Mouse (Mus musculus) heart, embryonic 12.5 days (tissue): Measurements from ENCODE around the gene C2cd5. TPM values are rescaled to one million over a fixed set of nuclear protein-coding genes. Genes with fewer than 3 reads are reported as not detected.

ENCODE experiments used
- ATAC-seq: fragments of 200-750 bp; cut with Nextera tagmentation; 2 replicates; pipeline ENCODE4 v1.8.0; 2017; ENCODE audit warnings: moderate TSS enrichment, moderate library complexity; ENCODE audit not compliant: insufficient number of reproducible peaks, low FRiP score
- H3K27ac ChIP-seq: fragments of 300-500 bp; sonication (generic); 2 replicates; pipeline ENCODE4 v1.5.1; 2016; ENCODE audit warnings: mild to moderate bottlenecking, moderate library complexity; ENCODE audit not compliant: poor library complexity, severe bottlenecking
- H3K27me3 ChIP-seq: fragments of 300-500 bp; sonication (generic); replicated peaks from 2 replicates; pipeline ENCODE4 v1.6.1; 2016; ENCODE audit warnings: mild to moderate bottlenecking, moderate library complexity
- H3K36me3 ChIP-seq: fragments of 300-500 bp; sonication (generic); 2 replicates; pipeline ENCODE4 v1.6.1; 2016; ENCODE audit warnings: mild to moderate bottlenecking, moderate library complexity
- H3K4me1 ChIP-seq: fragments of 300-500 bp; sonication (generic); replicated peaks from 2 replicates; pipeline ENCODE4 v1.6.1; 2016; ENCODE audit warnings: mild to moderate bottlenecking
- H3K4me2 ChIP-seq: fragments of 300-500 bp; sonication (generic); 2 replicates; pipeline ENCODE4 v1.6.1; 2016; ENCODE audit warnings: mild to moderate bottlenecking, moderate library complexity
- H3K4me3 ChIP-seq: fragments of 300-500 bp; sonication (generic); 2 replicates; pipeline ENCODE4 v1.5.1; 2016; ENCODE audit warnings: mild to moderate bottlenecking
- H3K9ac ChIP-seq: fragments of 300-500 bp; sonication (generic); 2 replicates; pipeline ENCODE4 v1.6.1; 2016; ENCODE audit warnings: mild to moderate bottlenecking, moderate library complexity
- H3K9me3 ChIP-seq: fragments of 300-500 bp; sonication (generic); replicated peaks from 2 replicates; pipeline ENCODE4 v1.6.1; 2016; ENCODE audit warnings: mild to moderate bottlenecking, moderate library complexity
- WGBS: fragments of 180-500 bp; shearing (Covaris S2); methylation state at CpG from one replicate; pipeline ENCODE4 v1.1.7; 2016; 5-methylcytosine and 5-hydroxymethylcytosine counted together
- polyA plus RNA-seq: library from polyadenylated mRNA; unstranded; fragments of >200 nt; fragmentation: Nextera tagmentation; extraction: Ambion mirVana; gene quantifications from 2 replicates; pipeline ENCODE4 v1.2.1, GENCODE M21; 2016

Gene C2cd5
- polyA plus RNA-seq, 1 experiment from 2014 or later: 25.1 TPM

DNA sequence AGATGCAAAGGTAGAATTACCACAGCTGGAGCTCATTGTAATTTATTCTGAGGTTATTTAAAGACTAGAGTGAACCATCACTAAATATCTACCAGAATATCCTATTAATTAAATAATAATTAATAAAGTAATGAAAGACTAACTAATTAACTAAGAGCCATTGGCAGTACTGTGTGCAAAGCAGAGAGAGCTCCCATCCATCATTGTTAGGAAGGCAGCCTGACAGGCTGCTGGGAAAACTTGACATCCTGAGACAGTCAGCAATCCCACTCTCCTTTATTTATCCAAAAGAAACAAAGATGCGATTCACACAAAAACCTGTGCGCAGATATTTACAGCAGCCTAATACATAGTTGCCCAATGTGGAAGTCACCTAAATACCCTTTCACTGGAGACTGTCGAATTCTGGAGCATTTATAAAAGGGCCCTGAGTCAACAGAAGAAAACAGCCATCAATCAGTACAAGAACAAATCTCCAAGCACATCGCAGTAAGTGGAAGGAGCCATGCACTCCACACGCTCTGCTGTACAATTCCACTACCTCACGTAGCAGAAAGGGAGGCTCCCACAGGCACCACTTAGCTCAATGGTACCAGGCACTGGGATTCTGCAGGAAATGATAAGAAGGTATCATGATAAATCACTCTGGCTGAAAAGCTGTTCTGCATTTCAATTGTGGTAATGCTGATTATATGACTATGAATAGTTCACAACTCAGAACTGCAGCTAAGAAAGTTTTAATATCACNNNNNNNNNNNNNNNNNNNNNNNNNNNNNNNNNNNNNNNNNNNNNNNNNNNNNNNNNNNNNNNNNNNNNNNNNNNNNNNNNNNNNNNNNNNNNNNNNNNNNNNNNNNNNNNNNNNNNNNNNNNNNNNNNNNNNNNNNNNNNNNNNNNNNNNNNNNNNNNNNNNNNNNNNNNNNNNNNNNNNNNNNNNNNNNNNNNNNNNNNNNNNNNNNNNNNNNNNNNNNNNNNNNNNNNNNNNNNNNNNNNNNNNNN, 120.0 kb downstream of the C2cd5 start:
- Histone ChIP-seq H3K27me3 (no peaks in the 10 kb centered on the region), H3K27ac (peak overlapping the region; percentile 57), H3K9me3 (0 out of 2 replicates have a peak, but pooled peaks cover 3% of the 10 kb centered on the region), H3K36me3 (no peaks in the 10 kb centered on the region), H3K9ac (no peak overlapping the region), H3K4me3 (no peak overlapping the region), H3K4me2 (peak overlapping the region; percentile 40), H3K4me1 (peaks cover 11% of the 10 kb centered on the region)
- ATAC-seq: peak; percentile 69; the same call in 1 of the 2 replicates
- 23% methylated on average over 6 of the region's 6 CpGs for WGBS

DNA sequence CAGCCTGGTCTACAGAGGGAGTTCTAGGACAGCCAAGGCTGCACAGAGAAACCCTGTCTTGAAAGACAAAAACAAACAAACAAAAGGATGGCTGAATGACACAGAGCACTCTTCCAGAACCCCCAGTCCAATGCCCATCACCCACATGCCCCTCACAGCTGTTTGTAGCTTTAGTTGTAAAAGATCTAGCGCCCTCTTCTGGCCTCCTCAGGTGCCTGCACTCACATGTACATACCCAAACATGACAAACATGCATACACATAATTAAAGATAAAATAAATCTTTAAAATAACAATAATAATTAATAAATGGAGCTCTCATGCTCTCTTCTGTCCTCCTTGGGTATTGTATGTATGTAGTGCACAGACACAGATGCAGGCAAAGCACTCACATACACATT, 122.7 kb downstream of the C2cd5 start:
- peaks cover 11% of the 10 kb centered on the region for H3K4me1 ChIP-seq
- no peak overlapping the region for H3K27ac ChIP-seq
- no peaks in the 10 kb centered on the region for H3K36me3 ChIP-seq
- no peak for ATAC-seq
- WGBS: 56% methylated on average over 1 of the region's 1 CpGs
- no peak overlapping the region for H3K9ac ChIP-seq
- H3K27me3 ChIP-seq: no peaks in the 10 kb centered on the region
- H3K9me3 ChIP-seq: 0 out of 2 replicates have a peak, but pooled peaks cover 3% of the 10 kb centered on the region
- H3K4me2 ChIP-seq: no peak overlapping the region
- no peak overlapping the region for H3K4me3 ChIP-seq

DNA sequence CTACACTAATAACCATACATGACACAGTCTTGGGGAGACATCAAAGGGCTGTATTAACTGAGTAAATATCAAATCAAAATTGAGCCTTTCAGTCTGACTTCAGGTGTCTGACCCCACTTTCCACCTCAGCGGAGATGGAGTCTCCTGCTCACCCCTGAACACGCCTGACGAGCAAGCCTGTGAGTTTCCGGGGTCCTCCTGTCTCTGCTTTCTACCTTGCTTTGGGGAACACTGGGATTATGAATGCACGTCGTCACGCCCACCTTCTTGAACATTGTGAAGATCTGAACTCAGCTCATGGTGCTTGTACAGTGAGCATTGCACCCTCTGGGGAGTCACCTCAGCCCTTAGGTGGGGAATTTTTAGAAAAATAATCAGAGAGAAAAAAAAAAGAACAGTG, 126.7 kb downstream of the C2cd5 start:
- Histone ChIP-seq H3K36me3 (no peaks in the 10 kb centered on the region), H3K9me3 (0 out of 2 replicates have a peak, but pooled peaks cover 3% of the 10 kb centered on the region), H3K4me2 (no peak overlapping the region), H3K27ac (no peak overlapping the region), H3K9ac (no peak overlapping the region), H3K4me1 (no peaks in the 10 kb centered on the region), H3K27me3 (no peaks in the 10 kb centered on the region), H3K4me3 (no peak overlapping the region)
- no peak for ATAC-seq
- 87% methylated on average over 7 of the region's 7 CpGs for WGBS

DNA sequence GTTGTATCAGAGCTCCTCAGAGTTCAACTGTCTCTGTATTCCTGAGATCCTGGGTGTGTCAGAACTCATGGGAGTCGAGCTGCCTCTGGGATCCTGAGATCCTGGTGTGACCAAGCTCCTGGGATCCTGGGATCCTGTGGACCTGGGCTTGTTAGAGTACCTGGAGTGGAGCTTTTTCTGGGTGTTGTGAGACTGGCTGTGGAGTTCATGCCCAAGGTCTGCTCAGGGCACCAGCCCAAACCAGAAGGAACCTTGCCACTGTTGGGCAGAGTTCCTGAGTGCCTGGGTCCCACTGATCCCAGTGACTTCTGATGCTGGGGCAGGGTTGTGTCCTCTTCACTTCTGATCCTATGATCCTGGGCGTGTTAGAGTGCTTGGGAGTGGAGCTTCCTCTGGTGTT, 127.7 kb downstream of the C2cd5 start:
- Histone ChIP-seq H3K4me3 (no peak overlapping the region), H3K4me2 (no peak overlapping the region), H3K9me3 (0 out of 2 replicates have a peak, but pooled peaks cover 2% of the 10 kb centered on the region), H3K27me3 (no peaks in the 10 kb centered on the region), H3K27ac (no peak overlapping the region), H3K9ac (no peak overlapping the region), H3K36me3 (no peaks in the 10 kb centered on the region), H3K4me1 (no peaks in the 10 kb centered on the region)
- 50% methylated on average over 2 of the region's 2 CpGs for WGBS
- no peak for ATAC-seq

DNA sequence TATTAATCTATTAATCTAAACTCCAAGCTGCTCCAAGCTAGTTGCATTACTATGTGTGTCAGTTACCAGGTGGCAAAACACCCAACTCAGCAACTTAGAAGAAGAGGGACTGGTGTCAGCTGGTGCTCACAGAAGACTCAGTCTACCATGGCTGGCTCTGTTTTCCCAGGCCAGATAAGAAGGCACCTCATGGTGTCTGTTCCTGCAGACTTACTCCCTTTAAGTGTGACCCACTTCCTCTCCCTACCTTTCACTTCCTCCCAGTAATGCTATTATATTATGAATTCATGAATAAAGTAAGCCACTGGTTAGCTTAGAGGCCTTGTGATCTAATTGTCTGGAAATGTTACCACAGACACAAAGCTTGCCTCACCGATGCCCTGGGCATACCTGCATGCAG, 132.5 kb downstream of the C2cd5 start:
- no peak overlapping the region for H3K4me3 ChIP-seq
- WGBS: 88% methylated on average over 1 of the region's 1 CpGs
- H3K9ac ChIP-seq: no peak overlapping the region
- H3K36me3 ChIP-seq: no peaks in the 10 kb centered on the region
- no peak overlapping the region for H3K4me2 ChIP-seq
- ATAC-seq: no peak
- no peak overlapping the region for H3K27ac ChIP-seq
- peaks cover 7% of the 10 kb centered on the region for H3K4me1 ChIP-seq
- no peaks in the 10 kb centered on the region for H3K9me3 ChIP-seq
- peaks cover 18% of the 10 kb centered on the region for H3K27me3 ChIP-seq

GRCm38 (mm10) chr6:142964531-142965385, 135.2 kb downstream of the C2cd5 start:
- Histone ChIP-seq H3K27me3 (peaks cover 20% of the 10 kb centered on the region), H3K36me3 (no peaks in the 10 kb centered on the region), H3K27ac (peak overlapping the region; percentile 19; the same call in 1 of the 2 replicates), H3K9ac (peak overlapping the region; percentile 65), H3K4me2 (peak overlapping the region; percentile 98), H3K4me1 (peaks cover 7% of the 10 kb centered on the region), H3K9me3 (no peaks in the 10 kb centered on the region), H3K4me3 (peak overlapping the region; percentile 68)
- ATAC-seq: peak; percentile 80
- under 1% methylated on average over 39 of the region's 39 CpGs for WGBS

- no peaks in the 10 kb centered on the region for H3K36me3 ChIP-seq
- no peaks in the 10 kb centered on the region for H3K9me3 ChIP-seq
- H3K27ac ChIP-seq: peak within 1 kb of the TSS; percentile 19; the same call in 1 of the 2 replicates
- peak within 1 kb of the TSS; percentile 65 for H3K9ac ChIP-seq
- peak within 1 kb of the TSS; percentile 98 for H3K4me2 ChIP-seq
- ATAC-seq: peak; percentile 67
- WGBS: under 1% methylated on average over 45 of the region's 45 CpGs
- H3K4me3 ChIP-seq: peak within 1 kb of the TSS; percentile 68
- H3K27me3 ChIP-seq: peaks cover 20% of the 10 kb centered on the region
- peaks cover 7% of the 10 kb centered on the region for H3K4me1 ChIP-seq
Measured at GRCm38 (mm10) chr6:142964076-142964530, 135.8 kb downstream of the C2cd5 start, which contains the start of gene St8sia1. TSS of gene St8sia1 (minus strand) at chr6:142964452.

DNA sequence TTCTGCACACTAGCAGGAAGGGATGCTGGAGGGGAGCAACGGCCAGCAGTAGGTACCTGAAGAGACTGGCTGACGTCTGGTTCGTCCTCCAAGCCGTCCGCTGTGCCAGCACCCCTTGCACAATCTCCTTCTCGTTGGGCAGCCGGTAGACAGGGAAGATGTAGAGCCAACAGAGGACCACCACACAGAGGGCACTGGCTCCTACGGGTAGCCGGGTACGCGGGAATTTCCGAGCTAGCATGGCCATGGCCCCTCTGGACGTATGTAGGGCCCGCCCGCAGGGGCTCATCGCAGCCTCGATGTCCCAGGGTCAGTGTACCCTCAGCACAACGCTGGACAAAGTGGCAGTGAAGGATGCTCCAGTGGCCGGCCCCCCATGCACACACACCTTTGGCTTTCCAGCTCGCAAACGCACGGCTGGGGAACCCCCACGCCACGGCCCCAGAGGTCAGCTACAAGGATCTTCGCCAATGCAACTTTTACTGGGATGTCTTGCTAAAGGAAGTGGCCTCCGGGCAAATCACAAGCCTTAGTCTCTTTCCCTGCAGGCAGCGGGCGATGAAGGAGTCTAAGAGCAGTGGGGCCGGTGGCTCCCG, 136.4 kb downstream of the C2cd5 start:
- Histone ChIP-seq H3K27ac (no peak overlapping the region), H3K4me3 (peak overlapping the region; percentile 68), H3K27me3 (peaks cover 20% of the 10 kb centered on the region), H3K9me3 (no peaks in the 10 kb centered on the region), H3K9ac (peak overlapping the region; percentile 65), H3K4me2 (peak overlapping the region; percentile 98), H3K36me3 (no peaks in the 10 kb centered on the region), H3K4me1 (peaks cover 7% of the 10 kb centered on the region)
- ATAC-seq: 0 out of 2 replicates have a peak, but pooled peaks have one; percentile 37
- 20% methylated on average over 30 of the region's 30 CpGs for WGBS

- H3K36me3 ChIP-seq: no peaks in the 10 kb centered on the region
- peak overlapping the region; percentile 98 for H3K4me2 ChIP-seq
- 86% methylated on average over 14 of the region's 14 CpGs for WGBS
- peaks cover 7% of the 10 kb centered on the region for H3K4me1 ChIP-seq
- H3K9me3 ChIP-seq: no peaks in the 10 kb centered on the region
- H3K27me3 ChIP-seq: peaks cover 20% of the 10 kb centered on the region
- no peak overlapping the region for H3K27ac ChIP-seq
- ATAC-seq: no peak
- H3K9ac ChIP-seq: no peak overlapping the region
- peak overlapping the region; percentile 14 for H3K4me3 ChIP-seq
Measured at GRCm38 (mm10) chr6:142962881-142963280, 137.1 kb downstream of the C2cd5 start.

- Histone ChIP-seq H3K4me3 (peak overlapping the region; percentile 14), H3K4me2 (peak overlapping the region; percentile 98)
- ATAC-seq: no peak
Measured at GRCm38 (mm10) chr6:142962476-142962875, 137.5 kb downstream of the C2cd5 start.

More at GRCm38 (mm10) chr6:142962476-142962875, 137.5 kb downstream of the C2cd5 start:
- Histone ChIP-seq H3K27me3 (peaks cover 20% of the 10 kb centered on the region), H3K27ac (no peak overlapping the region), H3K4me1 (peaks cover 7% of the 10 kb centered on the region), H3K9me3 (no peaks in the 10 kb centered on the region), H3K36me3 (no peaks in the 10 kb centered on the region), H3K9ac (no peak overlapping the region)
- 64% methylated on average over 10 of the region's 10 CpGs for WGBS
